Mouse (Mus musculus) adrenal gland, adult 10 weeks (tissue): Measurements from ENCODE around the gene Dppa4. TPM values are rescaled to one million over a fixed set of nuclear protein-coding genes. Genes with fewer than 3 reads are reported as not detected.

Experiments used
- polyA plus RNA-seq: library from polyadenylated mRNA; stranded (reverse); fragments of 350-450 nt; fragmentation: Illumina TruSeq; extraction: RNeasy Lipid Tissue Mini Kit (QIAGEN cat#74804); gene quantifications from one replicate; pipeline ENCODE4 v1.2.3, GENCODE M21; 2014; ENCODE audit warnings: low read depth, low replicate concordance

The Dppa4 gene
- not detected for polyA plus RNA-seq

DNA sequence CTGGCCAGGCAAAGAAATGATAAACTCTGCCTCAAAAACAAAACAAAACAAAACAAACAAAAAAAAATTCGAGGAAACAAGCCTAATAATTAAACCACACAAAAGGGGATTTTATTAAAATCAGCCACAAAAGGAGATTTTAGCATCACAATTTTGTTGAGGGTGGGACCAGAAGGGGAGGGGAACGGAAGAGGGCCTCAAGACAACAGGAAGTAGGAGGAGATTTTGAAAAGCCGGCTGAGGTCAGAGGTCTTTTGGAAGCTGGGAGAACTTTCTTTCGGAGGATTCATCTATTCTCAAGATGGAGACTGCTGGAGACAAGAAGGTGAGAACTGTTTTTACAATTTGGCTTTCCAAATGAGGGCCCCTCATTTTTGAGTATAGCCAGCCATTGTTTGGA is at the start of gene Dppa4:
Dppa4 (plus strand) TSS at position 217 of the 400 bp plus-strand sequence.

DNA sequence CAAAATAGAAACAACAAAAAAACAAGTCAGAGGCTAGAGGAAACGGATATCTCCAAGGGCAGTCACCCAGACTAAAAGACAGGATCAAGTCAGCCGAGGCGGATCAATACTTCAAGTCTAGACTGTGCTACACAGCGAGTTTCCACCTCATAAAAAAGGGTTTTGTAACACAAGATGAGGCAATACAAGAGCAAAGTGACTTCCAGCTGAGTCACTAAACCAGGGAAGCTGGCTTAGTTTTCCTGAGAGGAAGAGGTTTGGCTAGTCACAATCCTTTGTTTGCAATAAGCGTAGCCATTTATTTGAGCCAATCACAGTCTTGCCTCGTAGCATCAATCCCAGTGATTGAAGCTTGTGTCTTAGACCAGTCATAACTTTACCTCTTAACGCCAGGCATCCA is 20.0 kb downstream of the Dppa4 start, which contains the start of gene Dppa2:
Dppa2 (plus strand) TSS at position 400 of the 400 bp plus-strand sequence.

Other genes starting within 250 kb of the Dppa4 start
- gene Dppa2, start 20.2 kb downstream of the Dppa4 start, polyA plus RNA-seq, result not detected
- gene Gm5485, start 128.7 kb downstream of the Dppa4 start, polyA plus RNA-seq, result not detected
- gene Morc1, start 147.5 kb downstream of the Dppa4 start, polyA plus RNA-seq, result not detected